29 mouse cellular contexts compared by ENCODE assay signal in the genomic region with DNA sequence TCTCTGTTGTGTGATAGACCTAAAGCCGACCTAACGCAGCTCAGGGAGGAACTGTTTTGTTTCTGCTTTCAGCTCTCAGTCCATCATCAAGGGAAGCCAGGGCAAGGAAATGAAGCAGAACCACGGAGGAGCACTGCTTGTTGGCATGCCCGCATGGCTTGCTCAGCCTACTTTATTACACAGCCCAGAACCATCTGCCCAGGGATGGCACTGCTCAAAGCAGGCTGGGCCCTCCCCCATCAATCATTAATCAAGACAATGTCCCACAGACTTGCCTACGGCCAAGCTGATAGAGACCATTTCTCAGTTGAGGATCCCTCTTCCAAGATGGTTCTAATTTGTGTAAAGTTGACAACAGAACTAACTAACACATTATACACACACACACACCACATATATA. TPM values are rescaled to one million over a fixed set of nuclear protein-coding genes. Genes with fewer than 3 reads are reported as not detected.
A peak's percentile ranks its signal among the peaks of the same experiment; 100 is the strongest.
DNase-seq lines count a peak whose midpoint lies in the region; TF ChIP-seq lines count a peak whose summit lies in the region.
"Had no signal": no experiment of that assay in that cellular context is flagged by ENCODE, and none has a peak within 500 bp of the region (broad histone marks: within the 10 kb centered on the region; RNA-seq: fewer than 3 reads in every experiment).

No protein-coding gene starts in this region.

- 38% methylated on average over 5 of the region's 5 CpGs for WGBS in thymus, adult 2 months

- H3K36me3 ChIP-seq in thymus, adult 2 months (ENCODE audit: control insufficient read depth, insufficient read depth, low read length), result no peaks in the 10 kb centered on the region
- H3K36me3 ChIP-seq: forebrain, embryonic 10.5 days; neural tube, embryonic 12.5 days had no signal

- no peak overlapping the region for H3K27ac ChIP-seq in thymus, adult 2 months (ENCODE audit: control insufficient read depth, insufficient read depth, low read length)
- H3K27ac ChIP-seq: forebrain, embryonic 10.5 days; neural tube, embryonic 12.5 days had no signal

- no peak for TF ChIP-seq POLR2A in brain, embryonic 14.5 days (IDR thresholded peaks at IDR 0.05; ENCODE audit: borderline replicate concordance, extremely low read depth, insufficient read depth, insufficient read length, poor library complexity, severe bottlenecking)
- no peak for TF ChIP-seq POLR2A in thymus, adult 2 months (IDR thresholded peaks at IDR 0.05; ENCODE audit: control insufficient read depth, extremely low read depth, insufficient read depth, low read length, poor library complexity)

- peaks cover 2% of the 10 kb centered on the region; the same call in 1 of the 2 replicates for H3K27me3 ChIP-seq in thymus, adult 2 months (ENCODE audit: control insufficient read depth, insufficient read depth, low read length)

- no peaks in the 10 kb centered on the region for H3K4me1 ChIP-seq in thymus, adult 2 months (replicated peaks; ENCODE audit: control insufficient read depth, insufficient read depth, low read length)
- H3K4me1 ChIP-seq: forebrain, embryonic 10.5 days; neural tube, embryonic 12.5 days had no signal

- no peak overlapping the region for H3K4me3 ChIP-seq in thymus, adult 2 months (ENCODE audit: control insufficient read depth, insufficient read depth, low read length)
- H3K4me3 ChIP-seq: forebrain, embryonic 10.5 days; neural tube, embryonic 12.5 days had no signal

- peak; percentile 14 to 25 for DNase-seq in layer of hippocampus, adult 18-20 months (ENCODE audit: low spot score in 2 of 2)
- no peak for DNase-seq in layer of hippocampus, adult 8-10 months (ENCODE audit: low spot score in 2 of 2)
- peak; percentile 8 for DNase-seq in brain, embryonic 14.5 days (ENCODE audit: low read depth)
- peak; percentile 44 to 54 for DNase-seq in kidney, adult 8-10 months
- peak; percentile 57 to 69 for DNase-seq in kidney, postnatal 25 days
- no peak for DNase-seq in thymus, adult 2 months
- no peak for DNase-seq in right cerebral cortex, postnatal 14 days
- DNase-seq: adrenal gland, adult 8-10 months; cerebellum, adult 18-20 months; gastrocnemius, postnatal 14 days; heart, adult 11 months; layer of hippocampus, adult 9-11 months; liver; lung, postnatal 10 days; retina, postnatal 1 day; right cerebral cortex, postnatal 4 days; thymus, postnatal 4 days had no signal

- no peak for TF ChIP-seq CTCF in brain, embryonic 14.5 days (IDR thresholded peaks at IDR 0.05; ENCODE audit: borderline replicate concordance, extremely low read depth, insufficient read depth, insufficient read length)
- no peak for TF ChIP-seq CTCF in thymus, adult 2 months (IDR thresholded peaks at IDR 0.05; ENCODE audit: borderline replicate concordance, control insufficient read depth, extremely low read depth, insufficient read depth, low read length, poor library complexity)

RNA-seq across cellular contexts. Expression of gene Zfand2a, which starts 14.4 kb away (rescaled TPM):
- total RNA-seq in layer of hippocampus, adult 18-20 months (2021), result 10 to 100 TPM; 50.4 to 51.6 TPM
- 10 to 100 TPM; 53.9 to 60.2 (median 54.8) TPM for total RNA-seq in layer of hippocampus, adult 8-10 months (2022)
- polyA plus RNA-seq in brain, embryonic 14.5 days (2012; rRNA removed), result 21.2 and 28.0 TPM in 2 replicates
- polyA plus RNA-seq in thymus, adult 2 months (2012; rRNA removed), result 15.5 and 15.9 TPM in 2 replicates

RNA-seq across cellular contexts. Expression of gene 3110082I17Rik, which starts 38.5 kb away (rescaled TPM):
- total RNA-seq in layer of hippocampus, adult 18-20 months (2021), result 10 to 100 TPM; 14.6 to 15.7 TPM
- total RNA-seq in layer of hippocampus, adult 8-10 months (2022), result 10 to 100 TPM; 13.7 to 22.1 (median 17.1) TPM
- 12.3 and 13.4 TPM in 2 replicates for polyA plus RNA-seq in brain, embryonic 14.5 days (2012; rRNA removed)
- 7.5 and 8.2 TPM in 2 replicates for polyA plus RNA-seq in thymus, adult 2 months (2012; rRNA removed)

RNA-seq across cellular contexts. Expression of gene Uncx, which starts 44.5 kb away (rescaled TPM):
- total RNA-seq in layer of hippocampus, adult 18-20 months (2021), result under 1 TPM in 1 of 2 experiments, not detected in 1; 0.15 TPM
- not detected for total RNA-seq in layer of hippocampus, adult 8-10 months (2022)
- 26.5 and 42.0 TPM in 2 replicates for polyA plus RNA-seq in brain, embryonic 14.5 days (2012; rRNA removed)
- polyA plus RNA-seq in thymus, adult 2 months (2012; rRNA removed), result 0.24 and 0.26 TPM in 2 replicates
- total RNA-seq: adrenal gland, adult 8-10 months; common myeloid progenitor, adult 5-6 weeks; gastrocnemius, postnatal 14 days; hematopoietic stem cell, adult 5-6 weeks; megakaryocyte progenitor cell, adult 5-6 weeks; MEL had no signal
- polyA plus RNA-seq: activated CD4-positive, CD25-positive, alpha-beta regulatory T cell, adult 4 months; C2C12; heart, postnatal 0 days; intestine, embryonic 16.5 days; liver, embryonic 16.5 days; stomach, embryonic 14.5 days had no signal

Comparison
In these comparisons a context has a peak if more than half of its experiments do, and no peak if none do; other contexts are left out.
1. DNase-seq: peak in layer of hippocampus, adult 18-20 months (2 of 2), brain, embryonic 14.5 days (single experiment), kidney, adult 8-10 months (2 of 2) and kidney, postnatal 25 days (2 of 2); none in layer of hippocampus, adult 8-10 months (0 of 2), thymus, adult 2 months (single experiment) and right cerebral cortex, postnatal 14 days (single experiment).